Mouse (Mus musculus) heart, adult 2 months (tissue): ENCODE data around the gene Ube2v1. TPM values are rescaled to one million over a fixed set of nuclear protein-coding genes. Genes with fewer than 3 reads are reported as not detected.

Experiments
- DNase-seq, 2 experiments: peaks; one replicate each; pipeline ENCODE4 v3.0.0; 2021
- H3K27ac ChIP-seq: fragments of 200-600 bp; 2 replicates; pipeline ENCODE4 v1.8.1; 2022
- H3K27me3 ChIP-seq: fragments of 200-500 bp; 2 replicates; pipeline ENCODE4 v1.6.1; 2012; ENCODE audit warnings: mild to moderate bottlenecking, low read length, inconsistent platforms, mixed read lengths; ENCODE audit not compliant: control insufficient read depth, insufficient read depth
- H3K36me3 ChIP-seq: fragments of 200-500 bp; 2 replicates; pipeline ENCODE4 v1.6.1; 2012; ENCODE audit warnings: low read length, inconsistent platforms; ENCODE audit not compliant: control insufficient read depth, insufficient read depth
- H3K4me1 ChIP-seq: fragments of 200-500 bp; 2 replicates; pipeline ENCODE4 v1.6.1; 2011; ENCODE audit warnings: low read length; ENCODE audit not compliant: control insufficient read depth, insufficient read depth
- H3K4me3 ChIP-seq: fragments of 200-600 bp; 2 replicates; pipeline ENCODE4 v1.8.1; 2022
- H3K79me2 ChIP-seq: fragments of 200-500 bp; replicated peaks from 2 replicates; pipeline ENCODE4 v1.6.1; 2012; ENCODE audit warnings: mild to moderate bottlenecking, inconsistent platforms, low read length, moderate library complexity, mixed read lengths; ENCODE audit not compliant: control insufficient read depth, insufficient read depth
- H3K9ac ChIP-seq: fragments of 200-500 bp; 2 replicates; pipeline ENCODE4 v1.6.1; 2012; ENCODE audit warnings: low read depth, mild to moderate bottlenecking, control low read depth, inconsistent platforms, low read length, mixed read lengths
- CTCF ChIP-seq: fragments of 200-600 bp; IDR thresholded peaks from 2 replicates; pipeline ENCODE4 v1.8.1; 2022; ENCODE audit warnings: antibody characterized with exemption, mild to moderate bottlenecking, moderate library complexity
- EP300 ChIP-seq: fragments of 200-500 bp; IDR thresholded peaks from 2 replicates; pipeline ENCODE4 v1.6.1; 2011; ENCODE audit warnings: low read depth, low read length, control low read depth; ENCODE audit not compliant: insufficient read depth
- POLR2A ChIP-seq: fragments of 200-500 bp; IDR thresholded peaks from 2 replicates; pipeline ENCODE4 v1.6.1; 2011; ENCODE audit warnings: mild to moderate bottlenecking, low read depth, low read length, control low read depth; ENCODE audit not compliant: insufficient read depth
- WGBS: fragments of 180-500 bp; shearing (Covaris S2); methylation state at CpG from one replicate; pipeline ENCODE4 v1.1.7; 2018; 5-methylcytosine and 5-hydroxymethylcytosine counted together
- intact Hi-C: fragments of 180-260 bp; cut with DNase I; formaldehyde crosslinking; loops from one replicate; pipeline ENCODE4 v1.15.1; 2025
- polyA plus RNA-seq: library from polyadenylated mRNA; depleted of rRNA; stranded (reverse); fragments of >200 nt; gene quantifications from 2 replicates; pipeline ENCODE4 v1.2.3, GENCODE M21; 2012
- total RNA-seq, 2 experiments: library from RNA; stranded (reverse); gene quantifications; 2 replicates each; pipeline ENCODE4 v1.2.3; 2021

Gene Ube2v1
- total and polyA plus RNA-seq, 3 experiments, result 101 to 121 (median 118) TPM

- Histone ChIP-seq H3K9ac (no peak overlapping the region), H3K27ac (no peak overlapping the region; the same call in 1 of the 2 replicates), H3K4me3 (no peak overlapping the region), H3K27me3 (no peaks in the 10 kb centered on the region), H3K36me3 (no peaks in the 10 kb centered on the region), H3K4me1 (peaks cover 37% of the 10 kb centered on the region), H3K79me2 (peaks cover 13% of the 10 kb centered on the region)
- intact Hi-C loops, result no loop called here
- DNase-seq, result no peak
- TF ChIP-seq CTCF, result no peak
- TF ChIP-seq EP300, result no peak
- no peak for TF ChIP-seq POLR2A
- 58% methylated on average over 11 of the region's 11 CpGs for WGBS
These were observed 2.2 kb downstream of the Ube2v1 start for GRCm38 (mm10) chr2:167629665-167630209.

GRCm38 (mm10) chr2:167628872-167629271 is 3.0 kb downstream of the Ube2v1 start:
- Histone ChIP-seq H3K27me3 (no peaks in the 10 kb centered on the region), H3K79me2 (peaks cover 13% of the 10 kb centered on the region), H3K36me3 (no peaks in the 10 kb centered on the region), H3K27ac (peak overlapping the region; percentile 15; the same call in 1 of the 2 replicates), H3K9ac (no peak overlapping the region), H3K4me1 (peaks cover 35% of the 10 kb centered on the region), H3K4me3 (no peak overlapping the region)
- TF ChIP-seq EP300 (no peak), CTCF (no peak), POLR2A (no peak)
- intact Hi-C loops, result no loop called here
- 6% methylated on average over 4 of the region's 4 CpGs for WGBS
- DNase-seq, result peak; percentile 58 to 61

GRCm38 (mm10) chr2:167627019-167627418 is 4.9 kb downstream of the Ube2v1 start:
- intact Hi-C loops, result no loop called here

GRCm38 (mm10) chr2:167625670-167626069 is 6.2 kb downstream of the Ube2v1 start:
- WGBS, result 39% methylated on average over 2 of the region's 2 CpGs
- Histone ChIP-seq H3K4me3 (no peak overlapping the region), H3K79me2 (peaks cover 21% of the 10 kb centered on the region), H3K4me1 (peaks cover 44% of the 10 kb centered on the region), H3K27me3 (no peaks in the 10 kb centered on the region), H3K36me3 (no peaks in the 10 kb centered on the region), H3K27ac (no peak overlapping the region), H3K9ac (no peak overlapping the region)
- DNase-seq, result no peak
- TF ChIP-seq POLR2A, result no peak
- intact Hi-C loops, result no loop called here

More at GRCm38 (mm10) chr2:167627019-167627418, 4.9 kb downstream of the Ube2v1 start:
- TF ChIP-seq POLR2A, result no peak
- no peak for TF ChIP-seq CTCF
- no peak for TF ChIP-seq EP300
- no peak for DNase-seq
- H3K27ac ChIP-seq, result no peak overlapping the region
- H3K4me1 ChIP-seq, result peaks cover 38% of the 10 kb centered on the region
- 77% methylated on average over 7 of the region's 7 CpGs for WGBS
- no peak overlapping the region for H3K9ac ChIP-seq
- H3K4me3 ChIP-seq, result no peak overlapping the region
- no peaks in the 10 kb centered on the region for H3K36me3 ChIP-seq
- no peaks in the 10 kb centered on the region for H3K27me3 ChIP-seq
- peaks cover 16% of the 10 kb centered on the region for H3K79me2 ChIP-seq

- no peaks in the 10 kb centered on the region for H3K36me3 ChIP-seq
- H3K27me3 ChIP-seq, result no peaks in the 10 kb centered on the region
- H3K4me3 ChIP-seq, result no peak overlapping the region
- peaks cover 34% of the 10 kb centered on the region for H3K4me1 ChIP-seq
- no peak for DNase-seq
- peaks cover 17% of the 10 kb centered on the region for H3K79me2 ChIP-seq
- intact Hi-C loops, result no loop called here
- WGBS, result 90% methylated on average over 5 of the region's 6 CpGs
- TF ChIP-seq POLR2A (no peak), EP300 (no peak), CTCF (no peak)
- no peak overlapping the region for H3K9ac ChIP-seq
- H3K27ac ChIP-seq, result no peak overlapping the region
These were observed 7.4 kb downstream of the Ube2v1 start for GRCm38 (mm10) chr2:167624368-167625075.

- no peak for DNase-seq
- WGBS, result 26% methylated on average over 5 of the region's 5 CpGs
- intact Hi-C loops, result no loop called here
- H3K27me3 ChIP-seq, result no peaks in the 10 kb centered on the region
- H3K79me2 ChIP-seq, result peaks cover 14% of the 10 kb centered on the region
- no peak overlapping the region for H3K9ac ChIP-seq
- H3K4me1 ChIP-seq, result peaks cover 20% of the 10 kb centered on the region
- H3K27ac ChIP-seq, result no peak overlapping the region
- no peaks in the 10 kb centered on the region for H3K36me3 ChIP-seq
- TF ChIP-seq CTCF (no peak), POLR2A (no peak), EP300 (no peak)
- no peak overlapping the region for H3K4me3 ChIP-seq
These were observed 8.9 kb downstream of the Ube2v1 start for GRCm38 (mm10) chr2:167622965-167623364.
